Mouse (Mus musculus): ENCODE results near the gene Hmcn1.

Gene Hmcn1

GRCm38 (mm10) chr1:150877920-150878319 is 115.3 kb downstream of the Hmcn1 start:
- no peak for DNase-seq (ENCODE audit: low spot score)

GRCm38 (mm10) chr1:150874025-150874424 is 119.2 kb downstream of the Hmcn1 start:
- DNase-seq (ENCODE audit: low spot score): no peak

GRCm38 (mm10) chr1:150873231-150873630 is 120.0 kb downstream of the Hmcn1 start:
- DNase-seq (ENCODE audit: low spot score): peak; percentile 38

GRCm38 (mm10) chr1:150872105-150872504 is 121.1 kb downstream of the Hmcn1 start:
- no peak for DNase-seq (ENCODE audit: low spot score)

- no peak for DNase-seq (ENCODE audit: low spot score)
These were observed 124.0 kb downstream of the Hmcn1 start for GRCm38 (mm10) chr1:150869189-150869588.

GRCm38 (mm10) chr1:150866615-150867014 is 126.6 kb downstream of the Hmcn1 start:
- no peak for DNase-seq (ENCODE audit: low spot score)

GRCm38 (mm10) chr1:150857779-150858178 is 135.5 kb downstream of the Hmcn1 start:
- DNase-seq (ENCODE audit: low spot score): no peak

- DNase-seq (ENCODE audit: low spot score): no peak
These were observed 159.8 kb downstream of the Hmcn1 start for GRCm38 (mm10) chr1:150833448-150833847.

- no peak for DNase-seq (ENCODE audit: low spot score)
These were observed 163.4 kb downstream of the Hmcn1 start for GRCm38 (mm10) chr1:150829851-150830250.

GRCm38 (mm10) chr1:150827169-150827568 is 166.1 kb downstream of the Hmcn1 start:
- DNase-seq (ENCODE audit: low spot score): no peak

GRCm38 (mm10) chr1:150824334-150825005 is 168.8 kb downstream of the Hmcn1 start:
- DNase-seq (ENCODE audit: low spot score): no peak

GRCm38 (mm10) chr1:150816035-150816807 is 177.0 kb downstream of the Hmcn1 start:
- DNase-seq (ENCODE audit: low spot score): no peak

GRCm38 (mm10) chr1:150814917-150815316 is 178.3 kb downstream of the Hmcn1 start:
- no peak for DNase-seq (ENCODE audit: low spot score)

- no peak for DNase-seq (ENCODE audit: low spot score)
These were observed 179.9 kb downstream of the Hmcn1 start for GRCm38 (mm10) chr1:150813381-150813780.

- peak; percentile 16 for DNase-seq (ENCODE audit: low spot score)
These were observed 186.4 kb downstream of the Hmcn1 start for GRCm38 (mm10) chr1:150806864-150807263.

GRCm38 (mm10) chr1:150805466-150805865 is 187.8 kb downstream of the Hmcn1 start:
- no peak for DNase-seq (ENCODE audit: low spot score)

- no peak for DNase-seq (ENCODE audit: low spot score)
These were observed 188.8 kb downstream of the Hmcn1 start for GRCm38 (mm10) chr1:150804235-150805099.

GRCm38 (mm10) chr1:150802642-150803041 is 190.6 kb downstream of the Hmcn1 start:
- DNase-seq (ENCODE audit: low spot score): no peak

- DNase-seq (ENCODE audit: low spot score): no peak
These were observed 192.5 kb downstream of the Hmcn1 start for GRCm38 (mm10) chr1:150800611-150801263.

GRCm38 (mm10) chr1:150798651-150799050 is 194.6 kb downstream of the Hmcn1 start:
- DNase-seq (ENCODE audit: low spot score): no peak

- no peak for DNase-seq (ENCODE audit: low spot score)
These were observed 206.5 kb downstream of the Hmcn1 start for GRCm38 (mm10) chr1:150786746-150787145.
